Mouse (Mus musculus) limb, embryonic 14.5 days (tissue): ENCODE measurements at regions not wholly inside any gene's neighbourhood (a gene's known extent, or its start where the extent isn't known, plus 50 kb on each side); places are given as distances from the start of the nearest gene placed in this dataset.

Experiments
- ATAC-seq: fragments of 200-750 bp; cut with Nextera tagmentation; 2 replicates; pipeline ENCODE4 v1.8.0; 2017; ENCODE audit warnings: low read depth, moderate number of reproducible peaks, moderate TSS enrichment; ENCODE audit not compliant: low FRiP score
- DNase-seq: peaks from one replicate; pipeline ENCODE4 v3.0.0-alpha.2; 2015; ENCODE audit warnings: low spot score
- H3K27ac ChIP-seq: fragments of 300-500 bp; sonication (generic); replicated peaks from 2 replicates; pipeline ENCODE4 v1.5.1; 2014; ENCODE audit warnings: low read depth, mild to moderate bottlenecking, low read length, moderate library complexity, mixed read lengths
- H3K27me3 ChIP-seq: fragments of 300-500 bp; sonication (generic); 2 replicates; pipeline ENCODE4 v1.6.1; 2014; ENCODE audit warnings: low read length, mixed read lengths; ENCODE audit not compliant: control insufficient read depth, insufficient read depth
- H3K36me3 ChIP-seq: fragments of 300-500 bp; sonication (generic); 2 replicates; pipeline ENCODE4 v1.6.1; 2014; ENCODE audit warnings: mild to moderate bottlenecking, low read length, moderate library complexity, mixed read lengths; ENCODE audit not compliant: control insufficient read depth, insufficient read depth
- H3K4me1 ChIP-seq: fragments of 300-500 bp; sonication (generic); 2 replicates; pipeline ENCODE4 v1.6.1; 2014; ENCODE audit warnings: antibody characterized with exemption, low read length, mixed read lengths; ENCODE audit not compliant: control insufficient read depth, insufficient read depth
- H3K4me2 ChIP-seq: fragments of 300-500 bp; sonication (generic); replicated peaks from 2 replicates; pipeline ENCODE4 v1.6.1; 2014; ENCODE audit warnings: low read depth, mild to moderate bottlenecking, low read length, moderate library complexity; ENCODE audit not compliant: severe bottlenecking
- H3K4me3 ChIP-seq: fragments of 300-500 bp; sonication (generic); replicated peaks from 2 replicates; pipeline ENCODE4 v1.5.1; 2014; ENCODE audit warnings: low read length
- H3K9ac ChIP-seq: fragments of 300-500 bp; sonication (generic); 2 replicates; pipeline ENCODE4 v1.6.1; 2014; ENCODE audit warnings: mild to moderate bottlenecking, low read depth, low read length, moderate library complexity; ENCODE audit not compliant: severe bottlenecking
- H3K9me3 ChIP-seq: fragments of 300-500 bp; sonication (generic); 2 replicates; pipeline ENCODE4 v1.6.1; 2016; ENCODE audit warnings: low read length; ENCODE audit not compliant: control insufficient read depth
- POLR2A ChIP-seq: fragments of 200-500 bp; IDR thresholded peaks from 2 replicates; pipeline ENCODE4 v1.8.0; 2012; ENCODE audit warnings: inconsistent platforms, mild to moderate bottlenecking, moderate library complexity, borderline replicate concordance; ENCODE audit not compliant: insufficient read depth, insufficient read length; ENCODE audit errors: extremely low read depth
- WGBS: fragments of 180-500 bp; shearing (Covaris S2); extraction: QIAGEN DNeasy Blood & Tissue Kit; methylation state at CpG from one replicate; pipeline ENCODE4 v1.1.7; 2014; 5-methylcytosine and 5-hydroxymethylcytosine counted together

GRCm38 (mm10) chr3:52775156-52775555, 241.9 kb downstream of the Cog6 start:
- H3K4me2 ChIP-seq, result no peak overlapping the region
- no peak for TF ChIP-seq POLR2A
- H3K36me3 ChIP-seq, result no peaks in the 10 kb centered on the region
- H3K9me3 ChIP-seq, result no peaks in the 10 kb centered on the region
- DNase-seq (no peak), ATAC-seq (no peak)
- H3K9ac ChIP-seq, result no peak overlapping the region
- H3K4me1 ChIP-seq, result no peaks in the 10 kb centered on the region
- H3K4me3 ChIP-seq, result no peak overlapping the region
- H3K27ac ChIP-seq, result no peak overlapping the region
- WGBS, result 81% methylated on average over 7 of the region's 7 CpGs
- no peaks in the 10 kb centered on the region for H3K27me3 ChIP-seq

- no peak overlapping the region for H3K27ac ChIP-seq
Measured at GRCm38 (mm10) chr3:52774734-52775133, 242.3 kb downstream of the Cog6 start.

GRCm38 (mm10) chr3:52767276-52767675, 249.8 kb downstream of the Cog6 start:
- 62% methylated on average over 10 of the region's 10 CpGs for WGBS
- no peak for DNase-seq
- no peak for TF ChIP-seq POLR2A

More at GRCm38 (mm10) chr3:52774734-52775133, 242.3 kb downstream of the Cog6 start:
- TF ChIP-seq POLR2A, result no peak
- no peaks in the 10 kb centered on the region for H3K27me3 ChIP-seq
- H3K4me2 ChIP-seq, result no peak overlapping the region
- no peaks in the 10 kb centered on the region for H3K36me3 ChIP-seq
- H3K9ac ChIP-seq, result no peak overlapping the region
- no peaks in the 10 kb centered on the region for H3K9me3 ChIP-seq
- DNase-seq, result no peak
- no peaks in the 10 kb centered on the region for H3K4me1 ChIP-seq
- 83% methylated on average over 6 of the region's 6 CpGs for WGBS
- H3K4me3 ChIP-seq, result no peak overlapping the region
- no peak for ATAC-seq

GRCm38 (mm10) chr3:52766841-52767240, 250.2 kb downstream of the Cog6 start:
- Histone ChIP-seq H3K36me3 (no peaks in the 10 kb centered on the region), H3K4me3 (no peak overlapping the region), H3K27me3 (no peaks in the 10 kb centered on the region), H3K9ac (no peak overlapping the region), H3K4me2 (no peak overlapping the region), H3K27ac (no peak overlapping the region), H3K9me3 (no peaks in the 10 kb centered on the region), H3K4me1 (peaks cover 8% of the 10 kb centered on the region)
- WGBS, result 56% methylated on average over 5 of the region's 5 CpGs
- TF ChIP-seq POLR2A, result no peak
- no peak for DNase-seq
- no peak for ATAC-seq

More at GRCm38 (mm10) chr3:52767276-52767675, 249.8 kb downstream of the Cog6 start:
- Histone ChIP-seq H3K4me1 (peaks cover 8% of the 10 kb centered on the region), H3K27me3 (no peaks in the 10 kb centered on the region), H3K27ac (no peak overlapping the region), H3K9ac (no peak overlapping the region), H3K36me3 (no peaks in the 10 kb centered on the region), H3K9me3 (no peaks in the 10 kb centered on the region), H3K4me3 (no peak overlapping the region), H3K4me2 (no peak overlapping the region)
- no peak for ATAC-seq

- WGBS, result 79% methylated on average over 4 of the region's 4 CpGs
- no peak for DNase-seq
Measured at GRCm38 (mm10) chr3:52764166-52764565, 252.9 kb downstream of the Cog6 start.

GRCm38 (mm10) chr3:52763660-52764059, 253.4 kb downstream of the Cog6 start:
- Histone ChIP-seq H3K36me3 (no peaks in the 10 kb centered on the region), H3K4me1 (peaks cover 8% of the 10 kb centered on the region), H3K4me2 (no peak overlapping the region), H3K27ac (no peak overlapping the region), H3K9ac (no peak overlapping the region), H3K4me3 (no peak overlapping the region), H3K27me3 (no peaks in the 10 kb centered on the region), H3K9me3 (no peaks in the 10 kb centered on the region)
- DNase-seq (no peak), ATAC-seq (no peak)
- TF ChIP-seq POLR2A, result no peak
- 79% methylated on average over 5 of the region's 5 CpGs for WGBS

More at GRCm38 (mm10) chr3:52764166-52764565, 252.9 kb downstream of the Cog6 start:
- H3K27ac ChIP-seq, result no peak overlapping the region
- no peaks in the 10 kb centered on the region for H3K36me3 ChIP-seq
- H3K4me3 ChIP-seq, result no peak overlapping the region
- no peak overlapping the region for H3K4me2 ChIP-seq
- H3K9me3 ChIP-seq, result no peaks in the 10 kb centered on the region
- no peak overlapping the region for H3K9ac ChIP-seq
- no peaks in the 10 kb centered on the region for H3K27me3 ChIP-seq
- H3K4me1 ChIP-seq, result peaks cover 8% of the 10 kb centered on the region
- no peak for ATAC-seq
- TF ChIP-seq POLR2A, result no peak
